Mouse (Mus musculus) induced T-regulatory cell, adult 2 months (primary cell): ENCODE data around the gene Urm1.

ENCODE experiments used
- DNase-seq: peaks from one replicate; pipeline ENCODE4 v3.0.0-alpha.2; 2012; ENCODE audit warnings: low read depth

Urm1 gene

GRCm38 (mm10) chr2:29827709-29828024, 7.8 kb downstream of the Urm1 start:
- DNase-seq = no peak

- DNase-seq = no peak
Observed at GRCm38 (mm10) chr2:29831106-29831505, 11.2 kb downstream of the Urm1 start.

DNA sequence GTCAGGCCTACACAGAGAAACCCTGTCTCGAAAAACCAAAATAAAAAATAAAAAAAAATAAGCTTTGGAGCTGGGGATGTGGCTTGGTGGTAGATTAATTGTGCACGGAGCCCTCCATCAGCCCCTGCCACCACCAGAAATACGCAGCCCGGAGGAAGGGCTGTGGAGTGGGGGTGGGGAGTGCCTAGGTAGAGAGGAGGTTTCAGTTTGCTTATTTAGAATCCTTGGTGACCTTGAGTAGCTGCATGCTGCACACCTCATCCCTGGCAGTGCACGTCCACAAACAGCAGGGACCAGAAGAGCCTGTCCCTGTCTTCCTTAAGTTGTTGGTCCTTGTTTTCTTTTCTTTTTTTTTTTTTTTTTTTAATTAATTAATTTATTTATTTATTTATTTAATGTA, 13.9 kb downstream of the Urm1 start:
- no peak for DNase-seq

DNA sequence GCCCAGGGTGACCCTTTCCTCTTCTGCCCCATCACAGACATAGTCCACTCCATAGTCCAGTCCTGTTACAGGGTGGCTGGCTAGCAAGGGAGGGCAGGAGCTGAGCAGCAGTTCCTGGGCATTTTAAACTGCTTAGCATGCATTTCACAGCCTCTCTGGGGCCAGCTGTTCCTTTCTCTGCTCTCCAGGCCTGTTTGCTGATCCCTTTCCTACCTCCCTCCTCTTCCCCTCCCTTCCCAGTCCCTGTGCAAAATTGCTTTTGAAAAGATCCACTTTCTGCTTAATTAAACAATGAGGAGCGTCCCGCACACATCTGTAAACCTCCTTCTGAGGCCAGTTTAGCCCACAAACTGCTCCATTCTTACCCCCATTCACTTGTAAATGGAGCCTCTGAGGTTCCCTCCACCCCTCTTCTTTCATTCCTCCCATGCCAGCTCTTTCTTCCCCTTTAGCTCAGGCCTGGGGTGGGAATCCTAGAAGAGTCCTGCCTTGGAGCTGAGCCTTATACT, 15.6 kb downstream of the Urm1 start:
- no peak for DNase-seq

- DNase-seq = no peak
Observed at GRCm38 (mm10) chr2:29839460-29839859, 19.6 kb downstream of the Urm1 start.

DNA sequence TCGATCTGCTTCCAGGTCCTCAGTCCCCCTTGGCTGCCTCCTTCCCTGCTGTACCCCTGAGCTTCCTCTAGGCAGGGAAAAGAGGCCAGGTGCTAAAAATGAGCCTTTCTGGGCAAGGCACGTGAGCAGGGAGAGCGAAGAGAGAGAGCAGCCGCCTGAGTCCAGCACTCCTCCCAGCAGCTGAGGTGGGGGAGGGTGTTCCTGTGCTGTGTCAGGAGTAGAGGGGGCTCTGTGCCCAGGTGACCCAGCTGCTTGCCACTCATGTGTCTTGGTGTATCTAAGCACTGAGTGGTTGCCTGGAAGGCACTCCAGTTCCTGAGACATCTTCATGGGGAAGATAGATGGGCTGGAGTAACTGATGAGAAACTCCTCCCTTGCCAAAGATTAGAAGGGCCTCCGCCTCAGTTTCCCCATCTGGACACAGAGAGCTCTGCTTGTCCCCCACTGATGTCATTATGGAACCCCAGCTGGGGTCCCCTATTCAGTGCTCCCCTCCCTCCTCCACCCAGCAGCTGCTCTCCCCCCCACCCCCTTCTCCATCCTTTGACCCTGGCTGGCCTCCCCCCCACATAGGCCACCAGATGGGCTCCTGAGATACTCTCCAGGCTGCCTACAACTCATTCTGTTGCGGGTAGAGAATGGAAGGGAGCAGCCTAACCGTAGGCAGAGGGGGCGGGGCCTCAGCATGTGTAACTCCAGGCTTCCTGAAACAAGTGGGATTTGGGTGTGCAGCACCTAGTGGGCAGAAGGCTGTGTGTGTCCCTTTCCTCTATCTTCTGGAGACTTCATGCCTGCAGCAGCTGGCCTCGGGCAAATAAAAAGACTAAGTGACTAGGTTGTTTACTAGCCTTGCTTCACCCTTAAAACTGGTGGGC, 23.6 kb downstream of the Urm1 start:
- DNase-seq = no peak

DNA sequence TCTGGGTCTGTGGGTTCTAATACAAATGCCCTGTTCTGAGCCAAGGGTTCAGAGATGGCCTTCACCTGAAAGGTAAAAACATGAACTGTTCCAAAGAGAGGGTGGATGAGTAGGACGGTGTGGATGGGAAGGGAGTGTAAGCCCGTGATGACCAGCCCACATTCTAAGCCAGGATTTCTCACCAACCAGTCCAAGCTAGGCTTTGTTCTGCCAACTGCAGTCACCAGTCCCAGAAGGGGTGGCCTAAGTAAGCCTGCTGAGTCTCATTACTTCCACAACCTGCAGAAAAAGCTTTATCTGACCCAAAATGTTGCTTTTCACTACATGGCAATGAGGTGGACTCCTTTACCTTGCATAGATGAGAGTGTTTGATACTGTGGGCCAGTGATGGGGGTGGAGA, 24.2 kb downstream of the Urm1 start:
- DNase-seq = no peak

DNA sequence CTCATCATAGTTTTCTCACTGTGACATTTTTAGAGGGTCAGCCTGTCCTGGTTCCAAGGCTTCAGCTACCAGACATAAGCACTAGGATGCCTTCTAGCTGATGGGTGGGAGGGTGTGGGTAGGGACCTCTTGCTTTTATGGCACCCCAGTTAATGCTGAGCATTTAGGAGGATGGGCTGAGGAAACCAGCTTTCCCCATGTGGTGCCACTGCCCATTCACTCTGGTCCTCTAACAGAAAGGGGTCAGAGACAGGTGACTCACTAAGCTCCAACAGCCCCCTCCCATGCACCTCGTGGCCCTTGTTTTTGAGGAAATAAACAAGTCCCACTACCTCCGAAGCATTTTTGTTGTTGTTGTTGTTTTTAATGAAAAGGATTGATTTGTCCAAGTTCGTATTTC, 24.8 kb downstream of the Urm1 start:
- DNase-seq = no peak

DNA sequence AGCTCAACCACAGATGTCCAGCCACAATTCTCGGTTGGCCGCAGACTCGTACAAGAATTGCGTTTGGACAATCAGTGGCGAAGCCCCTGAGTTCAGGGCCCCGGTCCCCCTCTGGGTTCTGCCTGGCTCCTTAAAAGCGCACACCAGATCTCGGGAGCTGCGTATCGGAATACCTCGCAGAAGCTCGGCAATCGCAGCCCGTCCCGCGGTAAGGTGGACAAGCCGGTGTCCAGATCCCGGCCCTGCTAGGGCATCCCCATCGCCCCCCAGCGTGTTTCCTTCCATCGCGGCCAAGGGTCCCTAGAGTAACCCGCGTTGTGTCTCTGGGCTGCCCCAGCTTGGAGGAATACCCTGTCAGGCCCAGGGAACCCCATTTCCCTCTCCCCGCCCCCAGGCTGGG, 25.8 kb downstream of the Urm1 start:
- no peak for DNase-seq

DNA sequence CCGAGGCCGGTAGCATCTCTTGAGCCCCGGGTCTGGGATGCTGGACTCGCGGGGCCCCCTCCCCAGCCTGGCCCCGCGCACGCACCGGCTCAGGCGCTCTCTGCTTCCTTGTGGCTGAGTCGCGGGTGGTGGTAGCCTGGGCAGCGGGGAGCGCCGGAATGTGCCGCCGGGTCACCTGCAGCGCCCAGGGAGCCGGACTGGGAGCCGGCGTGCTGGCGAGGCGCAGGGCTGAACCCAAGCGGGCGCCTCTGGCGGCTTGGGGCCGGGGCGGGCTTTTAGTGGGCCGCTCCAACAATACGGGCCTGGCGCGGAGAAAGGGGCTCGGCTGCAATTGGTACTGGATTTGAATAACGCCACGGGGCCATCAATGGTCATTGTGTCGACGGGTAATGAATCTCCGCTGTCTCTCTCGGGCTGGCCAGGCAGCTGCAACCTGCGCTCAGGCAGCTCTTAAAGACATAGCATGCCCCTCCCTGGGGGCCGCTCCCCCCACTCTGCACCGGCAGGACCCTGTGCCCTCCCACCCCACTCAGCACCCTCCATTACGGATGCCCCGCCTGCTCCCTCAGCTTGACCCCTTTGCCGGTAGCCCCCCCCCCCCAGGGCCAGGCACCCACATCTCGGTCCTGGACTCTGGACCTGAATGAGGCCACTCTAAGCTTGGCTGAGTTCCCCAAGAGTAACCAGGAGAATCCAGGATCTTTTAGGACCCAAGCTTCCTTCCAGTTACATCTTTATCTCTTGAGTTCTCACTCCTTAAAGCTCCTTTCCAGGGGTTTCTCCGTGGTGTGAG, 26.4 kb downstream of the Urm1 start:
- no peak for DNase-seq

- DNase-seq = no peak
Observed at GRCm38 (mm10) chr2:29846911-29847310, 27.0 kb downstream of the Urm1 start.

DNA sequence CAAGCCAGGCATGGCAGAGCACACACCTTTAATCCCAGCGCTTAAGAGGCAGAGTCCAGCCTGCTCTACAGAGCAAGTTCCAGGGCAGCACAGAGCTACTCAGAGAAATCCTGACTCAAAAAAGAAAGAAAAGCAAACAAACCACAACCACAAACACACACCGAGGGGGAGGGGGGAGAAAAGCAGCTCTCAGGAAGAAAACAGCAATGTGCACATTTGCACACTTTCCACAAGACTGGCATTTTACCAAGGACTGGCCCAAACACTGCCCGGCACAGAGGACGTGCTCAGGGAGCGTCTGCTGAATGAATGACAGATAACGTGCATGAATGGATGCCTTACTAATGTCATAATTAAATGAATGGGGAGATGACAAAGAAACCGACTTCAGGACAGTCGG, 29.2 kb downstream of the Urm1 start:
- peak; percentile 53 for DNase-seq

GRCm38 (mm10) chr2:29849841-29850480, 30.1 kb downstream of the Urm1 start:
- peak; percentile 60 for DNase-seq

DNA sequence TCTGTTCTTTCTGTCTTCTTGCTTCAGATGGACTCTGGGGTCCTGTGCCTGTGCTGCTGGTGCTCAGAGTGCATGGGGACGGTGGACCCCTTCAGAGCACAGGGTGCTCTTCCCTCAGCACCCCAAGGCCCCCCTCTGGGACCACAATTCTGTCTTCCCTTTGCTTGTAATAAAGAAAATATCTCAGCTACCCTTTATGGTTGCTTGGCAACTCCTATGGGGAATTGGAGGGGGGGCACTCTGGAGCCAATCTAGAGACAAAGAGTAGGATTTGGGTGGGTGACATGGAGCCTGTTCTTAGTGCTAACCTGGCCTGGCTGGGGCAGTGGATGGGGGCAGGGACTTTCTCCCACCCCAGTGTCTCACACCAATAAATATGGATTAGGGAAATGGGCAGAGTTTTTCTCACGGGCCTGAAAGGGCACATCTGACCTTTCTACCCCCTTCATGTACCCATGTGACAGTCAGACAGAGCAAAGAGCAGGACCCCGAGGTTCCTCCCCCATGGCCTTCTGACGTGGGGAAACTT, 33.1 kb downstream of the Urm1 start:
- DNase-seq = no peak

DNA sequence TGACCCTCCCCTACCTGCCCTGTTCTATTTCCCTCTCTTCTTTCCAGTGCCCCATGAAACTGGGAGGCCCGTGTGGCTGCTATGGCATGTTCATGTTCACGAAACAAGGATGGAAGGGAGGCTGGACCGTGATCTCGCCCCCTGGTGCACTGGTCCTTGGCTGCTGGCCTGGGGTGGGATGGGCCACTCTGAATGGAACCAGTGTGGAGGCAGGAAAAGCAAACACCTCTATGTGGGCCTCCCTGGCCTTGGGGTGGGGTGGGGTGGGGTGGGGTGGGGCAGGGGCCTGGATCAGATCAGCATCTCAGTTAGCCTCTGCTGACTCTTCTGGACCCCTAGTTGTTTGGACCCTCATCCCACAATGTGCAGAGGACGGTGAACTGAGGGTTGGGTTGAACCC, 33.9 kb downstream of the Urm1 start:
- DNase-seq = no peak

DNA sequence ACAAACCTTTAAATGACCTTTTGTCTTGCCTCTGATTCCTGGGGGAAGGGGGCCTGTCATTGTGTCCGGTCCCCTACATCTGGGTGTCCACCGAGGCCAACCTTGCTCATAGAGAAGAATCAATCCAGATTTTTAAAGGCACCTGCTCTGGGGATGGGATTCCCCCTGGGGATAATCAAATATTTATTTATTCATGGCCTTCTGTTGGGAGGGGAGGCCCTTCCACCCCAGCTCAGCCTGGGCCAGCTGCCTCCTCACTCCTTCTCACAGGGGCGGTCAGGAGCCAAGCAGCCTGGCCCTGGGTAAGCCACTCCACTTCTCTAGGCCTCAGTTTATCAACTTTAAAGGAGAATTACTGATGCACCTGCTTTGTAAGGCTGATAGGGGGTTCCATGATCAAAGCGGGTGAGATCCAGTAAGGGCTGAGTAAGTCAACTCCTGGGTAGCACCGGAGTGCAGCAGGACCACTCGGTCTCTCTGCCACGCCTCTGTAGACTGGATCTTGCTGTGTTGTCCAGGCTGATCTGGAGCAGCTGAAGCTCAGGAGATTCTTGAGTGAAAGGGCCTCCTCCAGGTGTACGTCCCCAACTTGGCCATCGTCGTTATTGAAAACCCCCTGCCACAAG, 35.8 kb downstream of the Urm1 start:
- DNase-seq = no peak

DNA sequence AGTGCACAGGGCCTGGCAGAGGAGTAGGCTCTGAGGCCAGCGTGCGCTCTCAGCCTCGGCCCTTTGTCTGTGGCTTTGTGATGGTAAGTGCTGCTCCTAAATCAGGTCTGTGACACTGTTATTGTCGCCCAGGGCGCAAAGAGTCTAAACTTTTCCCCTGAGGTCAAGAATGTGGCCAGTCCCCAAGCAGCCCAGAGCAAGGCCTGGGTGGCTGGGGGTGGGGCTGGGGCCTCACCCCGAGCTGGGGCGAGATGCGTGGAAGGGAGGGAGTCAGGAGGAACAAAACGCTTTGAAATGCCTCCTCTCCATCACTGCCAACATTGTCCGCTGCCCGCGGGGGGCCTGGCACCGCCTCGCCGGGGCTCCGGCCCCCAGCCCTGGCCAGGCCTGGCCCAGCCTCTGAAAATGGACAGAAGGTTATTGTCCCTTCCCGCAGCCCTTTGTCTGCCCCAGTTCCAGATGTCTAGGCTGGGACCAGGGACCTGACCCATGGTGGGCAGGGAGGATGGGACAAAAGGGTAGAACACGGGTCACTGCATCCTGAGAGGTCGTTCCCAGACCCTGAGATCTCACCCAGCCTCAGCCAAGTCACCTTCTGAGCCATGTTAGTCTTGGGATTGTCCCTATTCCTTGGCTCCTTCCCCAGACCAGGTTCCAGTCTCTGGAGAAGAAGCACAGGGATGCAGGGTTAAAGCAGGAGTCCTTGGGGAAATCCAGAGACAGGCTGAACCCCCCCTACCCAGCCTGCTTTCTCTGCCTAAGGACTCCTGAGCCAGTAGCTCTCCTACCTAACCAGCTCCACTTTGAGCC, 36.8 kb downstream of the Urm1 start:
- no peak for DNase-seq

- DNase-seq = no peak
Observed at GRCm38 (mm10) chr2:29857341-29857740, 37.5 kb downstream of the Urm1 start.

DNA sequence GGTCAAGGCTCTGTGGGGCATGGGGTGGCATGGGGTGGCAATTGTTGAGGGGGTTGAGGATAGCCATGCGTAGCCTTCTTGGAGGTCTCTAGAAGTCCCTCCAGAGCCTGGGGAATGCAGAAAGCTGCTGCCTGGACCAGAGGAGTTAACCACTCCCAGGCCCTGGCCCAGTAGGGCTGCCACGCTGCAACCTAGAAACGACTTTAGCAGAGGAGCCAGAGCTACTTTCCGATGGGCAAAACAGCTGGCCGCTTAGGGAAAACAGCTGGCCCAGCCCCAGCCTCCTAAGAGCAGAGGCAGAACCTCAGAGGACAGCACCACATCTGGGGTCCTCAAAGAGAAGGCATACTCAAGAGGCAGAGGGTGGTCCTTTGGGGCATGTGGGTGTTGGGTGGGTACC, 38.1 kb downstream of the Urm1 start:
- no peak for DNase-seq

DNA sequence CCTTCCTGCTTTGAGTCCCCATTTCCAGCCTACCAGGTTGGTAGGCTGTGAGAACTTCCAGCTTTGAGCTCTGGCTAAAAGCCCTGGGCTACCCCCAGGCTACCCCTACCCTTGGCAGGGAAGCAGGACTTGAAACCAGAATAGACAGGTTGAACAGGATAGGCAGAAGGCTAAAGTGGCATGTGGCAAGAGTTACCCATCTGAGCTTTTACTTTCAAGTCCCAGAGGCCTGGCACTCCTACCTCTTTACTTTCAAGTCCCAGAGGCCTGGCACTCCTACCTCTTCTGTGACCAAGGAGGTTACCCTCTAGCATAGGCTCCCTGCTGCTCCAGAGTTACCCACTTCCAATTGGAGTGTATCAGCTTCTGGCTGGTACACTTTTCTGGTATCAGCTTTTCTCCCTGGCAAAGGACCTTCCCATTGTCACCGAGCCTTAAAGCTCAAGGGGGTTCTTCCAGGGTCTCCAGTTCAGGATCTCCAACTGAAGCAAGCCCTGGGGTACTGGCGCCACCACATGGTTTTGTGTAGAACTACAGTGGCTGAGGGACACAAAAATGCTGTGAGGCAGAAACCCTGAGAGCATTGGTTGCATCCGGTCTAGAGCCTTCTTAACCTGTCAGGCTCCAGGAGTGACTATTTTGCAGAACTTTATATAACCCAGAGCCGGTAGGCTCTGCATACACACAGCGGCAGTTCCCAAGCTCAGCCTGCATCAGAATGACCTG, 39.0 kb downstream of the Urm1 start:
- peak; percentile 77 for DNase-seq

GRCm38 (mm10) chr2:29865125-29865524, 45.2 kb downstream of the Urm1 start:
- DNase-seq = no peak
